Mouse (Mus musculus) hindbrain, embryonic 16.5 days (tissue): ENCODE results near the gene Kif17. TPM values are rescaled to one million over a fixed set of nuclear protein-coding genes. Genes with fewer than 3 reads are reported as not detected.

ENCODE experiments used
- ATAC-seq: fragments of 200-750 bp; cut with Nextera tagmentation; 2 replicates; pipeline ENCODE4 v1.8.0; 2017; ENCODE audit warnings: moderate TSS enrichment, moderate library complexity
- H3K27ac ChIP-seq: fragments of 300-500 bp; sonication (generic); 2 replicates; pipeline ENCODE4 v1.5.1; 2014; ENCODE audit warnings: low read depth, mild to moderate bottlenecking, control low read depth, low read length, moderate library complexity
- H3K27me3 ChIP-seq: fragments of 300-500 bp; sonication (generic); replicated peaks from 2 replicates; pipeline ENCODE4 v1.6.1; 2014; ENCODE audit warnings: low read length; ENCODE audit not compliant: control insufficient read depth, insufficient read depth
- H3K36me3 ChIP-seq: fragments of 300-500 bp; sonication (generic); 2 replicates; pipeline ENCODE4 v1.6.1; 2014; ENCODE audit warnings: mild to moderate bottlenecking, low read length, moderate library complexity, mixed read lengths; ENCODE audit not compliant: control insufficient read depth, insufficient read depth
- H3K4me1 ChIP-seq: fragments of 300-500 bp; sonication (generic); 2 replicates; pipeline ENCODE4 v1.6.1; 2014; ENCODE audit warnings: low read depth, low read length; ENCODE audit not compliant: control insufficient read depth, insufficient read depth
- H3K4me2 ChIP-seq: fragments of 300-500 bp; sonication (generic); 2 replicates; pipeline ENCODE4 v1.6.1; 2014; ENCODE audit warnings: mild to moderate bottlenecking, low read length, control low read depth, moderate library complexity
- H3K4me3 ChIP-seq: fragments of 300-500 bp; sonication (generic); 2 replicates; pipeline ENCODE4 v1.5.1; 2014; ENCODE audit warnings: mild to moderate bottlenecking, low read length, control low read depth, moderate library complexity
- H3K9ac ChIP-seq: fragments of 300-500 bp; sonication (generic); 2 replicates; pipeline ENCODE4 v1.6.1; 2014; ENCODE audit warnings: low read depth, mild to moderate bottlenecking, control low read depth, low read length, moderate library complexity
- H3K9me3 ChIP-seq: fragments of 300-500 bp; sonication (generic); 2 replicates; pipeline ENCODE4 v1.6.1; 2014; ENCODE audit warnings: mild to moderate bottlenecking, low read length, moderate library complexity; ENCODE audit not compliant: control insufficient read depth
- WGBS: fragments of 180-500 bp; shearing (Covaris S2); extraction: QIAGEN DNeasy Blood & Tissue Kit; methylation state at CpG from one replicate; pipeline ENCODE4 v1.1.7; 2014; 5-methylcytosine and 5-hydroxymethylcytosine counted together
- polyA plus RNA-seq: library from polyadenylated mRNA; unstranded; fragments of >200 nt; fragmentation: Nextera tagmentation; extraction: Ambion mirVana; gene quantifications from 2 replicates; pipeline ENCODE4 v1.2.1, GENCODE M21; 2015

Kif17 gene
- polyA plus RNA-seq, 1 experiment from 2014 or later, result 4.2 TPM

GRCm38 (mm10) chr4:138304340-138305104, 54.3 kb downstream of the Kif17 start, which contains the start of gene Ddost:
TSS of gene Ddost (plus strand) at chr4:138304730.
- peak within 1 kb of the TSS; percentile 84 for H3K27ac ChIP-seq
- no peaks in the 10 kb centered on the region for H3K27me3 ChIP-seq
- peak; percentile 99 for ATAC-seq
- H3K4me2 ChIP-seq, result peak within 1 kb of the TSS; percentile 84
- H3K36me3 ChIP-seq, result 0 out of 2 replicates have a peak, but pooled peaks cover 4% of the 10 kb centered on the region
- under 1% methylated on average over 60 of the region's 64 CpGs for WGBS
- H3K4me3 ChIP-seq, result peak within 1 kb of the TSS; percentile 95
- no peaks in the 10 kb centered on the region for H3K9me3 ChIP-seq
- H3K4me1 ChIP-seq, result peaks cover 28% of the 10 kb centered on the region
- H3K9ac ChIP-seq, result peak within 1 kb of the TSS; percentile 94

DNA sequence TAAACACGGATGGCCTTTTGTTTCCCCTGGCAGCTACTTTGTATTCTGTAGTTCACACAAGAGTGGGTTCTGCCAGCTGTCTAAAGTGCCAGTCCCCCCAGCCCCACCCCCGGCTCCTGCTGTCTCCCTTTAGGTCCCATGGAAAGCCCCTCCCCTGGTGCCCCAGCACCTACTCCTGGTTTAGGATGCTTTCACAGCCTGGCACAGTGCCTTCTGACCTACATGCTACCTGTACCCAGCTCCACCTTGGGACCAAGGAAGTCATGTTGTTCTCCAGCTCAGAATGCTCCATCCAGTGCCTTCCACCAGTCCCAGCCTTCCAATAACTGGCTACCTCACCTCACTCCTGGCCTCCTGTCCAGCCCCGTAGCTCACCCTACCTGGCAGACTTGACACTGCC, 56.8 kb downstream of the Kif17 start:
- 80% methylated on average over 3 of the region's 3 CpGs for WGBS
- H3K4me2 ChIP-seq, result no peak overlapping the region
- no peak for ATAC-seq
- no peak overlapping the region for H3K9ac ChIP-seq
- no peaks in the 10 kb centered on the region for H3K27me3 ChIP-seq
- peaks cover 22% of the 10 kb centered on the region for H3K36me3 ChIP-seq
- H3K4me1 ChIP-seq, result peaks cover 28% of the 10 kb centered on the region
- no peak overlapping the region for H3K4me3 ChIP-seq
- no peak overlapping the region for H3K27ac ChIP-seq
- H3K9me3 ChIP-seq, result no peaks in the 10 kb centered on the region

- no peak overlapping the region for H3K4me2 ChIP-seq
- H3K4me3 ChIP-seq, result no peak overlapping the region
- H3K36me3 ChIP-seq, result peaks cover 26% of the 10 kb centered on the region
- peaks cover 28% of the 10 kb centered on the region for H3K4me1 ChIP-seq
- WGBS, result 85% methylated on average over 12 of the region's 12 CpGs
- H3K27me3 ChIP-seq, result no peaks in the 10 kb centered on the region
- H3K9me3 ChIP-seq, result no peaks in the 10 kb centered on the region
- ATAC-seq, result no peak
- H3K9ac ChIP-seq, result no peak overlapping the region
- H3K27ac ChIP-seq, result no peak overlapping the region
These were observed 57.5 kb downstream of the Kif17 start for GRCm38 (mm10) chr4:138307739-138308138.

DNA sequence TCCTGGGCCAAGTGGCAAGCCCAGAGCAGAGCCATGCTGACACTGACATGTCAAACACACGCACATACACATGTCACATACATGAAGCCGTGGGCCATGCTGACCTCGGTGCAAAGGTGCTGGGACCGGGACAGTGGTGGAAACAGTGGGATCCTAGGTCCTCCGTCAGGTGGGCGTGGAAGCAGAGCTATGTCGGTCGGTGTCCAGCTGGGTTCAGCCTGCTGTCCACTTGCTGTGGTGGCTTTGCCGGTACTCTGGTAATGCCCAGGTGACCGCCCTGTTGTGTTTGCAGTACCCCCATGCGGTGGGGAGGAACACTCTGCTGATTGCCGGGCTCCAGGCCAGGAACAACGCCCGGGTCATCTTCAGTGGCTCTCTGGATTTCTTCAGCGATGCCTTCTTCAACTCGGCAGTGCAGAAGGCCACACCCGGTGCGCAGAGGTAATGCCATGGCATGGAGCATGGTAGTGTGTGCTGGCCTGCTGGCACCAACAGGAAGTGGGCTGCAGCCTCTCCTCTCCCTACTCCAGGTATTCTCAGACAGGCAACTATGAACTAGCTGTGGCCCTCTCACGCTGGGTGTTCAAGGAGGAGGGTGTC, 60.2 kb downstream of the Kif17 start:
- H3K9me3 ChIP-seq, result no peaks in the 10 kb centered on the region
- ATAC-seq, result no peak
- peaks cover 19% of the 10 kb centered on the region for H3K4me1 ChIP-seq
- WGBS, result 95% methylated on average over 19 of the region's 19 CpGs
- H3K4me3 ChIP-seq, result no peak overlapping the region
- H3K9ac ChIP-seq, result no peak overlapping the region
- H3K27me3 ChIP-seq, result no peaks in the 10 kb centered on the region
- no peak overlapping the region for H3K27ac ChIP-seq
- H3K4me2 ChIP-seq, result no peak overlapping the region
- peaks cover 43% of the 10 kb centered on the region for H3K36me3 ChIP-seq

DNA sequence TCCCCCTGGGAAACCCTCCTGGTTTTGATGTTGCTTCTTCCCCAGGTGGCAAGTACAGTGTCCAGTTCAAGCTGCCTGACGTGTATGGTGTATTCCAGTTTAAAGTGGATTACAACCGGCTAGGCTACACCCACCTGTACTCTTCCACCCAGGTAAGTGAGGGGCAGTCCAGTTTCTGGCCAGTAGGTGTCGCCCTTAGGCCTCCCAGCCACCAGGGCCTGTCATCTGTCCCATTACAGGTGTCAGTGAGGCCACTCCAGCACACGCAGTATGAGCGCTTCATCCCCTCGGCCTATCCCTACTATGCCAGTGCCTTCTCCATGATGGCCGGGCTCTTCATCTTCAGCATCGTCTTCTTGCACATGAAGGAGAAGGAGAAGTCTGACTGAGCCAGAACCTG, 61.4 kb downstream of the Kif17 start:
- Histone ChIP-seq H3K36me3 (peaks cover 46% of the 10 kb centered on the region), H3K4me2 (no peak overlapping the region), H3K27ac (no peak overlapping the region), H3K4me3 (no peak overlapping the region), H3K9ac (no peak overlapping the region), H3K27me3 (no peaks in the 10 kb centered on the region), H3K4me1 (0 out of 2 replicates have a peak, but pooled peaks cover 8% of the 10 kb centered on the region), H3K9me3 (no peaks in the 10 kb centered on the region)
- ATAC-seq, result no peak
- 69% methylated on average over 8 of the region's 8 CpGs for WGBS

- no peaks in the 10 kb centered on the region for H3K27me3 ChIP-seq
- 0 out of 2 replicates have a peak, but pooled peaks cover 3% of the 10 kb centered on the region for H3K4me1 ChIP-seq
- H3K4me3 ChIP-seq, result no peak overlapping the region
- H3K27ac ChIP-seq, result no peak overlapping the region
- 96% methylated on average over 3 of the region's 3 CpGs for WGBS
- no peak overlapping the region for H3K4me2 ChIP-seq
- H3K36me3 ChIP-seq, result peaks cover 47% of the 10 kb centered on the region
- ATAC-seq, result no peak
- no peaks in the 10 kb centered on the region for H3K9me3 ChIP-seq
- no peak overlapping the region for H3K9ac ChIP-seq
These were observed 61.9 kb downstream of the Kif17 start for GRCm38 (mm10) chr4:138312105-138312504.

DNA sequence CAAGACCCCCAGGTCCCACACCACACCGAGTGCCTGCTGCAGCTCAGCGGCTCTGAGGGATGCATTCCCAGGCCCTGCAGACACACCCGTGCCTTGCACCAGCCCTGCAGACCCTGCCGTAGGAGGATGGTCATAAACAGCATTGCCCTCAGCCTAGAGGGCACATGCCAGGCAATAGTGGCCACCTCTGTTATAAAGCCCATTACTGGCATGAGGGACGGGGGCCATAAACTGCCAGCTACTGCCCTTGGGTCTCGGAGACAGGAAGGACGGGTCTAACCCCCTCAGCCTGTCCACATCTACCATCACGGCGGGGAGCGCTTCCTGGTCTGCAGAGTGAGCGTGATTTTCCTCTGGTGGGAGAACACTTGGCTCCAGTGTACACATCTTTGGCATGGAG, 62.8 kb downstream of the Kif17 start:
- Histone ChIP-seq H3K9me3 (no peaks in the 10 kb centered on the region), H3K27ac (no peak overlapping the region), H3K27me3 (no peaks in the 10 kb centered on the region), H3K4me1 (no peaks in the 10 kb centered on the region), H3K4me3 (no peak overlapping the region), H3K4me2 (no peak overlapping the region), H3K36me3 (peaks cover 47% of the 10 kb centered on the region), H3K9ac (no peak overlapping the region)
- no peak for ATAC-seq
- WGBS, result 92% methylated on average over 11 of the region's 11 CpGs

DNA sequence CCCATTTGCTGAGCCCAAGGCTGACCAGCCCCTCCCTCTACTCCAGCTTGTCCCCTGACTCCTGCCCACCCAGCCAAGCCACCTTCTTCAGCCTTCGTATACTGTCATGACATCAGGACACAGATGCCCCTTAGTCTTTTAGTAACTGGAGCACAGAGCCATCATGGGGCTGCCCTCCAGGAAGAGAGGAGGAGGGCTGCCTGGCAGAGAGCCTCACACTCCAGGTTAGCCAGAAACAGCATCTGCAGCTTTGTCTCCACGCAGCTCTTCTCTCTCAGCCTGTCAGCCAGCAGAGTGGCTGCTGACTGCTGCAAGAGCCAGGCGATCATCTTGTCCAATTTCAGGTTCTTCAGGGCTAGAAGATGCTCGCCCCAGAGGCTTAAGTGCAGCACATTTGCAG, 63.6 kb downstream of the Kif17 start:
- no peak overlapping the region for H3K4me2 ChIP-seq
- WGBS, result 86% methylated on average over 4 of the region's 4 CpGs
- H3K4me1 ChIP-seq, result no peaks in the 10 kb centered on the region
- no peak overlapping the region for H3K9ac ChIP-seq
- H3K36me3 ChIP-seq, result peaks cover 47% of the 10 kb centered on the region
- H3K9me3 ChIP-seq, result no peaks in the 10 kb centered on the region
- no peaks in the 10 kb centered on the region for H3K27me3 ChIP-seq
- ATAC-seq, result no peak
- H3K27ac ChIP-seq, result no peak overlapping the region
- no peak overlapping the region for H3K4me3 ChIP-seq

GRCm38 (mm10) chr4:138315781-138316180, 65.5 kb downstream of the Kif17 start:
- Histone ChIP-seq H3K27ac (no peak overlapping the region), H3K36me3 (peaks cover 35% of the 10 kb centered on the region), H3K9me3 (no peaks in the 10 kb centered on the region), H3K27me3 (no peaks in the 10 kb centered on the region), H3K9ac (no peak overlapping the region), H3K4me3 (no peak overlapping the region), H3K4me1 (no peaks in the 10 kb centered on the region), H3K4me2 (no peak overlapping the region)
- WGBS, result 64% methylated on average over 9 of the region's 9 CpGs
- no peak for ATAC-seq
